Mouse (Mus musculus) liver, embryonic 13.5 days (tissue): ENCODE results near the gene Pias3. TPM values are rescaled to one million over a fixed set of nuclear protein-coding genes. Genes with fewer than 3 reads are reported as not detected.
"Not testable (repeated sequence)": the region's sequence is repeated elsewhere in the genome, so short reads cannot be mapped to it uniquely, and the experiment has no call there.

Source experiments
- ATAC-seq: fragments of 200-750 bp; cut with Nextera tagmentation; 2 replicates; pipeline ENCODE4 v1.8.0; 2017; ENCODE audit warnings: low read depth, mild to moderate bottlenecking, moderate number of reproducible peaks, moderate library complexity
- DNase-seq: peaks from one replicate; pipeline ENCODE4 v3.0.0; 2022
- H3K27ac ChIP-seq: fragments of 300-500 bp; sonication (generic); 2 replicates; pipeline ENCODE4 v1.5.1; 2015; ENCODE audit warnings: moderate library complexity, mild to moderate bottlenecking, inconsistent platforms
- H3K27me3 ChIP-seq: fragments of 300-500 bp; sonication (generic); 2 replicates; pipeline ENCODE4 v1.6.1; 2015; ENCODE audit warnings: mild to moderate bottlenecking, inconsistent platforms
- H3K36me3 ChIP-seq: fragments of 300-500 bp; sonication (generic); 2 replicates; pipeline ENCODE4 v1.6.1; 2015; ENCODE audit warnings: mild to moderate bottlenecking, inconsistent platforms
- H3K4me1 ChIP-seq: fragments of 300-500 bp; sonication (generic); replicated peaks from 2 replicates; pipeline ENCODE4 v1.6.1; 2015; ENCODE audit warnings: inconsistent platforms
- H3K4me2 ChIP-seq: fragments of 300-500 bp; sonication (generic); 2 replicates; pipeline ENCODE4 v1.6.1; 2015; ENCODE audit warnings: inconsistent platforms, mild to moderate bottlenecking, moderate library complexity
- H3K4me3 ChIP-seq: fragments of 300-500 bp; sonication (generic); replicated peaks from 2 replicates; pipeline ENCODE4 v1.5.1; 2015; ENCODE audit warnings: mild to moderate bottlenecking, inconsistent platforms
- H3K9ac ChIP-seq: fragments of 300-500 bp; sonication (generic); 2 replicates; pipeline ENCODE4 v1.6.1; 2015; ENCODE audit warnings: mild to moderate bottlenecking, inconsistent platforms
- H3K9me3 ChIP-seq: fragments of 300-500 bp; sonication (generic); replicated peaks from 2 replicates; pipeline ENCODE4 v1.6.1; 2016; ENCODE audit warnings: inconsistent platforms
- WGBS: fragments of 180-500 bp; shearing (Covaris S2); methylation state at CpG from one replicate; pipeline ENCODE4 v1.1.7; 2015; ENCODE audit not compliant: insufficient replicate concordance; 5-methylcytosine and 5-hydroxymethylcytosine counted together
- polyA plus RNA-seq: library from polyadenylated mRNA; unstranded; fragments of >200 nt; fragmentation: Nextera tagmentation; extraction: Ambion mirVana; gene quantifications from 2 replicates; pipeline ENCODE4 v1.2.1, GENCODE M21; 2015

Gene Pias3
- polyA plus RNA-seq, 1 experiment from 2014 or later, result 6.1 TPM

- DNase-seq (no peak), ATAC-seq (no peak)
- Histone ChIP-seq H3K9ac (no peak overlapping the region), H3K36me3 (no peaks in the 10 kb centered on the region), H3K9me3 (no peaks in the 10 kb centered on the region), H3K4me3 (no peak overlapping the region), H3K4me1 (peaks cover 48% of the 10 kb centered on the region), H3K27me3 (no peaks in the 10 kb centered on the region), H3K4me2 (no peak overlapping the region), H3K27ac (no peak overlapping the region)
- 92% methylated on average over 1 of the region's 1 CpGs for WGBS
Observed at GRCm38 (mm10) chr3:96733984-96734383, 37.8 kb downstream of the Pias3 start.

- Histone ChIP-seq H3K27me3 (no peaks in the 10 kb centered on the region), H3K4me1 (peaks cover 40% of the 10 kb centered on the region), H3K36me3 (no peaks in the 10 kb centered on the region), H3K27ac (no peak overlapping the region), H3K4me2 (no peak overlapping the region), H3K4me3 (no peak overlapping the region), H3K9ac (no peak overlapping the region), H3K9me3 (no peaks in the 10 kb centered on the region)
- ATAC-seq (no peak), DNase-seq (no peak)
- 68% methylated on average over 2 of the region's 2 CpGs for WGBS
Observed at GRCm38 (mm10) chr3:96735200-96735599, 39.0 kb downstream of the Pias3 start.

GRCm38 (mm10) chr3:96737013-96737740 lies 41.0 kb downstream of the Pias3 start:
- no peak for ATAC-seq
- Histone ChIP-seq H3K4me1 (peaks cover 27% of the 10 kb centered on the region), H3K27ac (no peak overlapping the region), H3K9me3 (no peaks in the 10 kb centered on the region), H3K4me2 (no peak overlapping the region), H3K4me3 (no peak overlapping the region), H3K36me3 (no peaks in the 10 kb centered on the region), H3K27me3 (no peaks in the 10 kb centered on the region), H3K9ac (no peak overlapping the region)
- 32% methylated on average over 1 of the region's 1 CpGs for WGBS
- no peak for DNase-seq

GRCm38 (mm10) chr3:96737995-96738394 lies 41.8 kb downstream of the Pias3 start:
- ATAC-seq (no peak), DNase-seq (no peak)
- 79% methylated on average over 1 of the region's 1 CpGs for WGBS

GRCm38 (mm10) chr3:96740279-96740678 lies 44.1 kb downstream of the Pias3 start:
- H3K4me1 ChIP-seq, result peaks cover 17% of the 10 kb centered on the region
- not testable (repeated sequence) for H3K9me3 ChIP-seq, H3K27ac ChIP-seq, H3K4me3 ChIP-seq, H3K4me2 ChIP-seq, ATAC-seq, DNase-seq, H3K9ac ChIP-seq, H3K27me3 ChIP-seq, H3K36me3 ChIP-seq

More at GRCm38 (mm10) chr3:96737995-96738394, 41.8 kb downstream of the Pias3 start:
- Histone ChIP-seq H3K4me3 (no peak overlapping the region), H3K27ac (no peak overlapping the region), H3K9me3 (no peaks in the 10 kb centered on the region), H3K4me2 (no peak overlapping the region), H3K4me1 (peaks cover 27% of the 10 kb centered on the region), H3K9ac (no peak overlapping the region), H3K36me3 (no peaks in the 10 kb centered on the region), H3K27me3 (no peaks in the 10 kb centered on the region)

GRCm38 (mm10) chr3:96744348-96744747 lies 48.2 kb downstream of the Pias3 start:
- no peak overlapping the region for H3K4me3 ChIP-seq
- no peaks in the 10 kb centered on the region for H3K36me3 ChIP-seq
- peaks cover 6% of the 10 kb centered on the region; the same call in 1 of the 2 replicates for H3K4me1 ChIP-seq
- DNase-seq (no peak), ATAC-seq (no peak)
- H3K27ac ChIP-seq, result no peak overlapping the region
- no peaks in the 10 kb centered on the region for H3K27me3 ChIP-seq
- no peaks in the 10 kb centered on the region for H3K9me3 ChIP-seq
- WGBS, result 79% methylated on average over 3 of the region's 3 CpGs
- no peak overlapping the region for H3K4me2 ChIP-seq
- no peak overlapping the region for H3K9ac ChIP-seq

GRCm38 (mm10) chr3:96746829-96747228 lies 50.6 kb downstream of the Pias3 start:
- 19% methylated on average over 1 of the region's 1 CpGs for WGBS
- H3K9me3 ChIP-seq, result no peaks in the 10 kb centered on the region
- H3K4me1 ChIP-seq, result peaks cover 6% of the 10 kb centered on the region; the same call in 1 of the 2 replicates
- no peaks in the 10 kb centered on the region for H3K27me3 ChIP-seq
- H3K9ac ChIP-seq, result no peak overlapping the region
- H3K4me2 ChIP-seq, result no peak overlapping the region
- ATAC-seq (no peak), DNase-seq (no peak)
- no peak overlapping the region for H3K27ac ChIP-seq
- no peaks in the 10 kb centered on the region for H3K36me3 ChIP-seq
- H3K4me3 ChIP-seq, result no peak overlapping the region

Other genes with a start within 250 kb of the Pias3 start
- gene BC107364, start 244.1 kb upstream of the Pias3 start, polyA plus RNA-seq, result not detected in 2 replicates
- gene Hfe2, start 171.2 kb upstream of the Pias3 start, polyA plus RNA-seq, result 1.3 and 1.7 TPM in 2 replicates
- gene Txnip, start 138.4 kb upstream of the Pias3 start, polyA plus RNA-seq, result 29.7 and 29.9 TPM in 2 replicates
- 0.29 TPM in 1 of 2 replicates, not detected in the other for gene Gm16253, start 119.4 kb upstream of the Pias3 start, polyA plus RNA-seq
- 13.0 and 13.5 TPM in 2 replicates for gene Polr3gl, start 102.2 kb upstream of the Pias3 start, polyA plus RNA-seq
- 0.12 and 0.14 TPM in 2 replicates for gene Ankrd34a, start 99.7 kb upstream of the Pias3 start, polyA plus RNA-seq
- gene Lix1l, start 95.2 kb upstream of the Pias3 start, polyA plus RNA-seq, result 0.73 and 0.87 TPM in 2 replicates
- gene Rbm8a, start 66.5 kb upstream of the Pias3 start, polyA plus RNA-seq, result 78.8 and 87.7 TPM in 2 replicates
- 19.8 and 22.2 TPM in 2 replicates for gene Pex11b, start 61.0 kb upstream of the Pias3 start, polyA plus RNA-seq
- 0.02 TPM in 1 of 2 replicates, not detected in the other for gene Gm42957, start 60.9 kb upstream of the Pias3 start, polyA plus RNA-seq
- 0.13 and 0.24 TPM in 2 replicates for gene Itga10, start 50.8 kb upstream of the Pias3 start, polyA plus RNA-seq
- 0.38 and 0.59 TPM in 2 replicates for gene Ankrd35, start 26.3 kb upstream of the Pias3 start, polyA plus RNA-seq
- gene Nudt17, start 12.2 kb downstream of the Pias3 start, polyA plus RNA-seq, result 0.94 and 1.0 TPM in 2 replicates
- 25.5 and 27.6 TPM in 2 replicates for gene Polr3c, start 31.2 kb downstream of the Pias3 start, polyA plus RNA-seq
- gene Rnf115, start 31.3 kb downstream of the Pias3 start, polyA plus RNA-seq, result 29.7 and 36.5 TPM in 2 replicates
- gene Pdzk1, start 132.9 kb downstream of the Pias3 start, polyA plus RNA-seq, result 8.2 and 9.4 TPM in 2 replicates
- gene Cd160, start 133.0 kb downstream of the Pias3 start, polyA plus RNA-seq, result 0.14 and 0.16 TPM in 2 replicates
- gene Gja5, start 208.3 kb downstream of the Pias3 start, polyA plus RNA-seq, result 2.4 and 2.5 TPM in 2 replicates
- 31.0 and 31.7 TPM in 2 replicates for gene Gpr89, start 209.0 kb downstream of the Pias3 start, polyA plus RNA-seq
- not detected in 2 replicates for gene Gja8, start 229.6 kb downstream of the Pias3 start, polyA plus RNA-seq